Mouse (Mus musculus): Measurements from ENCODE around the gene Rrp7a.

- TF ChIP-seq POLR2A (IDR thresholded peaks at IDR 0.05; ENCODE audit: extremely low read depth, insufficient read depth, low read length) (no peak), CTCF (IDR thresholded peaks at IDR 0.05; ENCODE audit: extremely low read depth, insufficient read depth, low read length) (no peak)
These were observed 44.5 kb upstream of the Rrp7a start for GRCm38 (mm10) chr15:83167126-83167525.

All from cortical plate, adult 2 months (tissue).